Mouse (Mus musculus) hindlimb bud, embryonic 11.5 days (tissue): Measurements from ENCODE around the gene Kctd21.

Experiments
- DNase-seq: peaks from one replicate; pipeline ENCODE4 v3.0.0-alpha.2; 2012; ENCODE audit warnings: low read depth, low spot score; ENCODE audit errors: extremely low spot score

The Kctd21 gene

DNA sequence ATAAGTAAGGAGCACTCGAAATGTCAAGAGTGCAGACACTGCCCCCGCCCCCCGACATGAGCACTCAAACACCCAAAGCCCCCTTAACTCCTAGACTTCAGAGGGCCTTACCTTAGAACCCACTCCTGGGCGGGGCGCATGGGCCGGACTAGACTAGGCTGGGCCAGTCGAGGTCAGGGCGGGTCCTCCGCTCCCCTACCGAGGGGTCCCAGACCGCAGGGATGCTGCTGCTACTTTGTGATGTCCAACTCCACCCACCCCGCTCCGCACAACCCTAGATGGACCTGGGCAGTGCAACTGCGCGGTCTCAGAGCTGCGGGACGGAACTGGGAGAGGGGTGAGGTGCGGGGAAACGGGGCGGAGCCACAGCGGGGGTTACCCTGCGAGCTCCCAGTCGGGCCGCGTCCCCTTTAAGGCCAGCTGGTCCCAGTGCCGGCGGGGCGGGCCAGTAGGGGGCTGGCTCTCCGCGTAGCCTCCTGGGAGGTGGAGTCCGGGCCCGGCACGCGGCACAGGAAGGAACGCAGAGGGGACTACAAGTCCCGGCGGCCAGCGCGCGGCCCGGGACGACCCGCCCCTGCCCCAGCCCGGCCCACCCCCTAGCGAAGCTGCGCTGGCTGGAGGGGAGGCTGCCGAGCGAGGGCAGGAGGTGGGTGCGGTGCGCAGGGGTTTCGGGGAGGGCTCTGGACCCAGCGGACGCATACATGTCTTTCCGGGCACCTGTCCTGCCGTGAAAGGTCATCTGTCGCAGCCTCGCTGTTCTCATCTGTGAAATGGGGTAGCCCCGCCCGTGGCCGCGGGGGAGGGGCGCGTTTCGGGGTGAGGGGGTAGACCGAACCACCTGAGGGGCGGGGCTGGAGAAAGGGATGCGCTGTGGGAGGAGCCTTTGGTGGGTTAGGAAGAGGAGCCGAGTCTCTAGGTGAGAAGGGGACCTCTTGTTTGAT lies at the start of gene Kctd21, which contains the start of gene Usp35:
TSS of gene Kctd21 (plus strand) at position 602 of the 941 bp plus-strand sequence.
TSS of gene Usp35 (minus strand) at position 295 of the 941 bp plus-strand sequence.
- DNase-seq = peak; percentile 57

DNA sequence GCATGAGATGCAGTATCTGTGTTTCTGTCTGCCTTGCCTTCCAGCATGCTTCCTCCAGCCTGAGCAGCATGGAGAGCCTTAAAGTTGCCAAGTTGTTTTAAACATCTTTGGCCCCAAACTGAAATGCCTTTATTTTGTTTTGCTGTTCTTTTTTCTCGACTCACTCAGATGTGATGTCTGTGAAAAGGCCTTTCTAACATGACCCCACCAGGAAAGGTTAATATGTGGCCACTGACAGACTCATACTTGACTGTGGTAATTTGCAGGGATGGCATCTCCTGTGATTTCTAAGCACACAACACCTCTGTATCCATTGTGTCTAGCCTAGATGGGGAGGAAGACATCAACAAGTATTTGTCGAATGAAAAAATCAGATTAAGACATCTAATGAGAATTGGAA lies 35.1 kb upstream of the Kctd21 start:
- no peak for DNase-seq

DNA sequence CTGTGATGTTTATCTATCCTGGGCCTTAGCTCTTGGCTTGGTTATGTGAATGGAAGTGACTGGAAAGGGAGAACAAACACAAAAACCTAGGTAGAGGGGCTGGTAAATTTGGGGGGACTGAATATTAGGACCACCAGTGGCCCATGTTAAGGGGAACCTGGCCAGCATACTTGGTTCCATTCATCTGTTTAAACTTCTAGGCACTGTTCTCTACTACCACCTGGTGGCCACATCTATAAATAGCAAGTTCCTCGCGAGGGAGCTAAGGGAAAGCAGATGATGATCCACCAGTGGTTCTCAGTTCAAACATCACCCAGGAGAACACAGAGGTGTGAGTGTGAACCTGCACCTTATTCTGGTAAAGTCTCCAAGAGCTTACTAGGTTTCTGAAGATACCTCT lies 34.7 kb upstream of the Kctd21 start:
- peak; percentile 50 for DNase-seq

DNA sequence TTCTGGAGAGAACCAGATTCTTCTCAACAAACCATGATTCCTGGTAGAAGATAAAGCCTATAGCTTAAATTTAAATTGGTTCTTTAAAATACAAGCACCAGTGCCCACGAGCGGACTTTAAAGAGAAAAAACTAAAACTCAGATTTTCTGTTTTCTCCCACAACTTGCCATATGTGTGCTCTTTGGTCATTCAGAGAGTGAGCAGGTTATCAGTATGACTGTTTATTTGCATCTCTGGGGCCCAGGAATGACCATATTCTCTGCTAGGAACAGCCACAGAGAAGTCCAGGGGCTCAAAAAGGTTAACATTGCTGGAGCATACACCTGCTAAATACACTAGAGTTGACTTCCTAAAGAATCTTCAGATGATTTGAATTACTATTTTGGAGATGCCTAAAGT lies 33.8 kb upstream of the Kctd21 start:
- DNase-seq = no peak

DNA sequence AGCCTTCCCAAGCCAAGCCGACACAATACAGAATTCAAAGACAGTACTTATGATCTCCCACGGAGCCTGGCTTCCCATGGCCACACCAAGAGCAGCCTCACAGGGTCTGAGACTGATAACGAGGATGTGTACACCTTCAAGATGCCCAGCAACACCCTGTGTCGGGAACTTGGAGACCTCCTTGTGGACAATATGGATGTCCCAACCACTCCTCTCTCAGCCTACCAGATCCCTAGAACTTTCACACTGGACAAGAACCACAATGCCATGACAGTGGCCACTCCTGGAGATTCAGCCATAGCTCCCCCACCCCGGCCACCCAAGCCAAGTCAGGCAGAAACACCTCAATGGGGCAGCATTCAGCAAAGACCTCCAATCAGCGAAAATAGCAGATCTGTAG lies 33.2 kb upstream of the Kctd21 start:
- DNase-seq = no peak

DNA sequence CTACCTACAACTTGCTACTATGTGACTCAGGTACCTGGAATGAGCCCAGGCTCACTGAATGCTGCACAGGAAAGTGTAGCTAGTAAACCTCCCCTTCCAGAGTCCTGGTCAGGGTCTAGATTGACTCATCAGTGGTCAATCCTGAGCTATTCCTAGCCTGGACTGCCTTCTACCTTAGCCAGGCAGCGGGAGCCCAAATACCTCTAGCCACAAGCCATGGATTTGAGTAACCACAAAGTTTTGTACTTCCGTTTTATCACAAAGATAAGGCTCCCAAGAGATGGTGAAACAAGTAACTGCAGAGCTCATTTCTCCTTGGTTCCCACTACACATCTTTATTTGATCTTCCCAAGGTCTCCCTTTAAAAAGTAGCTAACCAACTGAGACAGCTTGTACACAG lies 31.2 kb upstream of the Kctd21 start:
- no peak for DNase-seq

DNA sequence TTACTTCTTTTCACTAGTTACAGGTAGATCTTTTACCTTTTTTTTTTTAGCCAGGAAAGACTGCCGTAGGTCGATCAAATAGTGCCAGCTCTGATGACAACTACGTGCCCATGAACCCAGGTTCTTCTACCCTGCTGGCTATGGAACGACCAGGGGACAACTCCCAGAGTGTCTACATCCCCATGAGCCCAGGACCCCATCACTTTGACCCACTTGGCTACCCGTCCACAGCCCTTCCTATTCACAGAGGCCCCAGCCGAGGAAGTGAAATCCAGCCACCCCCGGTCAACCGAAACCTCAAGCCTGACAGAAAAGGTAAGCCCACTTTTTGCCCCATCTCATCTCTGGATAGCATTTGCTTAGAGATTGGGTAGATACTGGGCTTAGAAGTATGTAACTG lies 30.8 kb upstream of the Kctd21 start:
- DNase-seq = no peak

DNA sequence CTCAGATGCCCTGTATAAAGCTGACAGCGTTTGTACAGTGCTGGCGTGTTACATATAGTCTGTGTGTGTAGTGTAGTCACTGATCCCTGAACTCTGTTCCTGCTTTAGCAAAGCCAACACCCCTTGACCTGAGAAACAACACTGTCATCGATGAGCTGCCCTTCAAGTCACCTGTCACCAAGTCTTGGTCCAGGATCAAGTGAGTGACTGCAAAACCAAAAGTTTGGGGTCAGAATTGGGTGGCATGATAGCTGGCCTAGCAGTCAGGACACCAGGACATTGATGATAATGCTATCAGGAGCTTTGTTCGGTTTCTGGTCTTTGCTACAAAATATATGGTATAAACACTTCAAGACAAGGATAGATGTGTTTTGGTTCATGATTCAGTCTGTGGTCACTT lies 29.9 kb upstream of the Kctd21 start:
- no peak for DNase-seq

DNA sequence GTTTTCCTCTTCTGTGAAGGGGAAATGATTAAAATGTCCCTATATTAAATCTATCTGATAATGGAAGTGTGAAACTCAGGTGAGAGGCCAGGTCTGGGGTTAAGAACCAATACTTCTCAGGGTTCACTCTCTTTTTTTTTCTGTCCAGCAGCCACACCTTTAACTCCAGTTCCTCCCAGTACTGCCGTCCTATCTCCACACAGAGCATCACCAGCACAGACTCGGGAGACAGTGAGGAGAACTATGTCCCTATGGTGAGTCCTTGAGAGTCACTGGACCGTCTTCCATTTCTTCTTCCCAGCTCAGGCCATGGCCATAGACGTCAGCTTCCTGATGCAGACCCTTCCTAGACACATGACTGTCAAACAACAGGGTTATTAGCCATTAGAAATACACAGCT lies 29.3 kb upstream of the Kctd21 start:
- no peak for DNase-seq

DNA sequence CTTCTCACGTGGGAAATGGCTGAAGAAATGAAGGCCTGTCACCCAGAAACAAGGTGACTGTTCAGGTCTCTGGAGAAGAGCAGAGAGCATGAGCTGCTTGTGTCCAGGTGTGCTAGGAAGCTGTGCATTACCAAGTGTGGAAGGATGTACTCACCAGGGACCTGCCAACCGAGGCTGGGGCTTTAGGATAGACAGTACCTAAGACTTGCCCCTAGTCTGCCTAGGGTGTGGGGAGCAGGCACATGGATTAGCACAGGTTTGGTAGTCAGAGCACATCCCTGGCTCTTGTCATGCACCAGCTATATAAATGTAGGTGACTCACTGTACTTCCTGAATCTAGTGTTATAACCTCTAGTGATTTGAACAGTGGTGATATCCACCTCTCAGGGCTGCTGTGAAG lies 28.5 kb upstream of the Kctd21 start:
- no peak for DNase-seq

DNA sequence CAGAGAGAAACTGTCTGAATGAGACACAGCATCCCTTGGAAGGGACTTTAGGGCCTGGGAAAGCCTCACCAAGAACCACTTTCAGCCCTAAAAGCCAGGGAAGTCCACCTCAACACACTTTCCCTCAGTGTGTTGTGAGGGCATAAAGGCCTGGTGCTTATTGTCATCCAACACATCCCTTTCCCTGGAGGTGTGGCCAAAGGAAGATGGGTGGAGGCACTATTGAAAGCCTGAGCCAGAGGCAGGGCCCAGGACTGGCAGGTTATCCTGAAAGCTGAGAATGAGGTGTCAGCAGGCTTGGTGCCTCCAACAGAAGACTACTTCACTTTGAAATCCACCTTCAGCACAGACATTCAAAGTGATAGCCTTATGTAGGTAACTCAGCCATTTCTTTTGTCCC lies 27.7 kb upstream of the Kctd21 start:
- no peak for DNase-seq

DNA sequence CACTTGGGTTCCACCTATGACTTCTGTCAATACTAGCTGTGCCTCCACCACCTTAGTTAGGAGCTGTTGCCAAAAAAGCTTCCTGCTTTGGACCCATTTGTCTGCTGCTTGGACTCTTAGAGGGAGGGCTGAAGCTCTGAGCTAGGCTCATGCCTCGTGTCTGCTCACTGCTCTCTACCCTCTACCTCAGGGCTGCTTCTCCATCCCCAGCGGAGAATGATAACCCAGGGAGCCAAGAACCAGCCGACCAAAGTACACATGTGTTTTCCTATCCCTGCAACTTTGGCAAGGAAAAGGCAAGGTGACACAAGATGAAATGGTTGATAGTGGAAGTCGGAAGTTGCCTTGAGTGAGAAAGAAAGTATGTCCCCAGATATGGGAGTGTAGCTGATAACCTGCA lies 26.9 kb upstream of the Kctd21 start:
- DNase-seq = no peak

DNA sequence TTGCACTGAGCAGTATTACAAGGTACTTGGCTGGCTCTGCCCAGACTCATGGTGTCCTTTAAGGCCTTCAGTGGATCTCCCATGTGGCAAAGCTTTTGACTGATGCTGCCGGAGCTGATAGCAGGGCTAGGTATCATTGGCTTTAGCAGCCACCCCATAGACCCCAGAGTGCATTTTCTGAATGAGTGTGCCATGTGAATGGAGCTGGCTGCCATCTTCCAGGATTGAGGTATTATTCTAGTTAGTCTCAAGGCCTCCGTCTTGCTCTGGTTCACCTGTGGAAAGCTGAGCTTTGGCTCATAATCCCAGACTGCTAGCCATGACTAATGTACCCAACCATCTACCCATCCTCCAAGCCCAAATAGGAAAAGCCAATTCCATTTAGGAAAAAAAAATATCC lies 25.3 kb upstream of the Kctd21 start:
- DNase-seq = no peak

DNA sequence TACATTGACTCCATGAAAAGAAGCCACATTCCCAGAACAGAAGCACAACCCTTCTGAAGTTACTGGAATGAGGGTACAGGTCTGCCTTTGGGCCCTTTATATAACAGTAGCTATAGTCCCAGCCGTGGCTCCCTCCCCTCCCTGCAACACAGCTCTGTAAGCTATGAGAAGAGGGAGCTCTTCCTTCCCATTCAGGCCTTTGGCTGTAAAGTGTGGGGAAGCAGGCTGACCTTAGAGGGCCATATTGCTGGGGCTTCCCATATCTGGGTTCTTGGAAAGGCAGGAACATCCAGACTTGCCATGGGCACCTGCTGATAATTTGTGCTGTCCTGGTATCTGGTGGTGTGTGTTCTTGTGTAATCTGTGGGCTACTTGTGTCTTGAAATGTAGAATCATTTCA lies 24.6 kb upstream of the Kctd21 start:
- no peak for DNase-seq

DNA sequence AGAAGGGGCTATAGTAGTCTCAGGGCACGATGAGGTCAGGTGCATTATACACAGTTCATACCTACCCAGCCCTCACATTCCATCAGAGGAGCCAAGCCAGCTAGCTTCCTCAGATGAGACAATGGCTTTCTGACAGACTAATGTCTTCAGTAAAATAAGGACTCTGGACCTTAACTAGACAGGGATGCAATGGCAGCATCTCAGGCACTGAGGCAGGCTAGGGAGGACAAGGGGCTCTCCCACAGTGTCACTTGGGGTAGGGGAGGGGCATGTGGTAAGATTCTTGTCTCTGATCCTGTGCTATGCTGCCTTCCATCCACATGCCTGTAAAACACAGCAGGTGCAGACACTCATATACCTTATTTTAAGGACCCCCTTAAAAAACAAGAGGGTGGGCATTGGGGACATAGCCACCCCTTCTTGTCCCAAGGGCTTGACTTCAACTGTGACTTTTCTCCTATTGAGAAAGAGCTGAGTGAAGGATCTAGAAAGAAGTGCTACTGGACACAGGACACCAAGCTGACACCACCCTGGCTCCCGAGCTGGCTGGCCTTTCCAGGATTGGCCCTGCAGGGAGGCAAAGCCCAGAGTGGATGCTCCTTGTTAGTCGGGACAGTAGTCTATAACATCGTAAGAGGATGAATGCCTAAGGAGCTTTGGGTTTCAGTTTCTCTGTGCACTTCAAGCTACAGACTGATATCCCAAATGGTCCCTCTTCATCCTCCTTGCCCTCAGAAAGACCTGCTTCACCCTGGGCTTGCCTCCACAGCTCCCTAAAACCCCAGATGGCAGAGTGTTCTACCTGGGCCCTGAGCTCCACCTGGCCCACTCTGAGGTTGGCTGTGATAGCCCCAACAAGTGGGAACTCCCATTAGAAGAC lies 22.4 kb upstream of the Kctd21 start:
- DNase-seq = no peak

DNA sequence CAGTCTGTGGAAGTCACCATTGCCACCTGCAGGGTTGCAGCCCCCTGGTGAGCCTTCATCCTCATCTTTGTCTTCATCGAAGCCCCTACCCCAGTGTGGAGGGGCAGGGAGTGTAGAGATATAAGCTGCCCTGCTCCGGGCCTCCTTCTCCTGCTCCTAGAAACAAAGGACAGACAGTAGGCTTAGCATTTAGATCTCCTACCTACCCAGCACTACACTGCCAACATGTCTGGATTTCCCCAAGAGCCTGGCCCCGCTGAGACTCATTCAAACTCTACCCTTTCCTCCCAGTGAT lies 21.8 kb upstream of the Kctd21 start:
- DNase-seq = no peak

DNA sequence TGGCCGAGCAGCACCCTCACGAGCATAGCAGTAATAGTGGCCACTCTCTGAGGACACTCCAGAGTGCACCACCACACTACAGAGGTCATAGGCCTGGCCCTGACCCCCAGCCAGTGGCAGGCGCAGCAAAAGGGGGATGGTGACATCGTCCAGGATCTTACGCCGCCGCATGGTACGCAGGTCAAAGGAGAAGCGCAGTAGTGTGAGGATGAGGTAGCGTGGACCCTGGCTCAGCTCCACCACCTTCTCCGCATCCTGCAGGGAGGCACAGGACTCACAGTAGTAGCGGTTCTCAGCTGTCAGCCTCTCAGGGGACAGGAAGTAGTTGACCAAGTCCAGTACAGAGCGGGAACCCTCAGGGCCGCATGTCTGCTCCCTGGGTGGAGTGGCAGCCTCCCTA lies 20.5 kb upstream of the Kctd21 start:
- DNase-seq = no peak

DNA sequence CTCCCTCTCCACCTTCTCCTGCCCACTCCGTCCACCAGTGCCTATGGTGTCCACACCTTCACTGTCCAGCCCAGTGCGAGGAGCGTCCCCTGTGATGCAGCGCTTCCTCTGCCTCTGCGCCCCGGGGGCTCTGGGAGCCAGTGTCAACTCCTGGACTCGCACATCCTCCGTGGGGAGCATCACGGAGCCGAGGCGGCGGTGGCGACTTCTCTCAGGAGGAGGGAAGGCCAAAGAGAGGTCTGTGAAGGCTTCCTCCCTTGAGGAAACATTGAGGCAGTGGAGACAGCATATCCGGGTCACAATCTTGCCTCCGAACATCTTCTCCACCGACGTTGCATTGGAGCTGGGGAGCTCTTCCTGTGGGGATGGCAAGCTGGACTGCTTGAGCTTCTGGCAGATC lies 19.9 kb upstream of the Kctd21 start:
- no peak for DNase-seq

DNA sequence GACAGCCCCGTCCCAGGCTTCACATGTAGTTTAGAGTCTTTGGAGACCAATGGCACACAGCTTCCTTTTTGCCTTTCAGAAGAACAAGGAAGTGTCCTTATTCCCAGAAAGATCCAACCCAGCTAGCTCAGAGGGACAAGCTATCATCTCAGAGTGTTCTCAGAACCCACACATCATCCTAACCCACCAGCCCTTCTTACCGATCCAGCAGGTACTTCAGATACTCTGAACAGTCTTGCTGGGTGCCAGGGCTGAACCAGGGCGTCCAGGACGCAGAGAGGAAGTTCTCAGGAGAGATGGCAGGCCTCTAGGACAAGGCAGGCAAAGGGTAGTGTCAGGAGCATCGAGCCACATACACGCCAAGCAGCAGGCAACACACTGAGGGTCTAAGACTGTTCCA lies 19.3 kb upstream of the Kctd21 start:
- DNase-seq = no peak

DNA sequence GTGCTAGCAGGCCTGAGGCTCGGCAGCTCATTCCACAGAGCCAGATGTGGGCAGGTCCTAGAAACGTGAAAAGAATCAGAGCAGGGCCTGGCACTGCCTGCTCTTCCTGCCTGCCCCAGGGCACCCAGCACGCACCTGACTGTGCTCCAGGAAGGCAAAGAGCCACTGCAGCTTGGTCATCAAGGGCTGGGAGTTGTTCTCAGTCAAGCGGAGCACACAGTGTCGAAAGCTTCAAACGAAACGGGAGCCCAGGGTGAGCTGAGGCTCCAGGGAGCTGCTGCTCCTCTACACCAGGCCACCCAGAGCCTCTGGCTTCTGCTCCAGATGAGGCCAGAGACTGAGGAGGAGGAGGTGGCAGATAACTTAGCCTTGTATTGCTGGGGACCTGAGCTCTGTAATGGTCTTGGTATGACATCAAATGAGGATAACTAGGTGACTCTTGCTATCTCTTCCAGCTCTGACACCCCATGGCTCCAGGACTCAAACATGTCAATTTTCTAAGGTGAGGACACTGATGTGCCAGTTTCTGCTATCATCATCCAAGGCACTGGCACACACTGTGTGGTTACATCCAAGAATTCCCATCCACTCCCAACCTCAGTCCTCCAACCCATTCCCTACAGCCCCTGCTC lies 18.6 kb upstream of the Kctd21 start:
- no peak for DNase-seq

DNA sequence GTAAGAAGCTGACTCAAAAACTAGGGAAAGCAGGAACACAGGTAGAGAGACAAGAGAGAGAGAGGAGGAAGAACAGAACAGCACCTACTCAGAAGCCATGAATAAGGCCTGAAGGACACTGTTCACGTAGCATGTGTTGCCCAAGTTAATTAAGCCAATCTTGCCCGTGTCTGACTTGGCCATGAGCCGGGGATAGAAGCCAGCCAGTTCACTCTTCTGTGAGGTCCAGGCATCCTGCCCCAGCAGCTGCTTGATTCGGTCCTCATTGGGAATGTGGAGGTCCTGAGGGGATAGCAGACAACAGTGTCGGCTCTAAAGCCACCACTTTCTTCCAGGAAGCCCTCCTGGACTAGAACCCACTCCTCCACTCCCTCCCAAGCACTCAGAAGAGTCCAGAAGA lies 17.5 kb upstream of the Kctd21 start:
- no peak for DNase-seq

DNA sequence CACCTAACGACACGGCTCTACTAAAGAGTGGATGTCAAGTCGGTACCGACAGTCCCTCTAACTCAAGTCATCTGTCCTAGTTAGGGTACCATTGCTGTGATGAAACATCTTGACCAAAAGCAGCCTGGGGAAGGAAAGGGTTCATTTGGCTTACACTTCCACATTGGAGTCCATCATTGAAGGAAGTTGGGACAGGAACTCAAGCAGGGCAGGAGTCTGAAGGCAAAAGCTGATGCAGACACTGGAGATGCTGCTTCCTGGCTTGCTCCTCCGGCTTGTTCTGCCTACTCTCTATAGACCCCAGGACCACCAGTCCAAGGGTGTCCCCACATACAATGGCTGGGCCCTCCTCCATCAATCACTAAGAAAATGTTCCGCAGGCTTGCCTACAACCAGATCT lies 16.5 kb upstream of the Kctd21 start:
- no peak for DNase-seq
